Mouse (Mus musculus) thymus, adult 2 months (tissue): ENCODE data around the gene Snx14.

Experiments
- CTCF ChIP-seq: fragments of 200-500 bp; IDR thresholded peaks from 2 replicates; pipeline ENCODE4 v1.5.1; 2012; ENCODE audit warnings: mild to moderate bottlenecking, control low read depth, low read length, moderate library complexity, borderline replicate concordance; ENCODE audit not compliant: control insufficient read depth, poor library complexity, insufficient read depth; ENCODE audit errors: extremely low read depth
- POLR2A ChIP-seq: fragments of 200-500 bp; IDR thresholded peaks from 2 replicates; pipeline ENCODE4 v1.6.1; 2012; ENCODE audit warnings: mild to moderate bottlenecking, low read length, control low read depth, moderate library complexity; ENCODE audit not compliant: control insufficient read depth, poor library complexity, insufficient read depth; ENCODE audit errors: extremely low read depth

DNA sequence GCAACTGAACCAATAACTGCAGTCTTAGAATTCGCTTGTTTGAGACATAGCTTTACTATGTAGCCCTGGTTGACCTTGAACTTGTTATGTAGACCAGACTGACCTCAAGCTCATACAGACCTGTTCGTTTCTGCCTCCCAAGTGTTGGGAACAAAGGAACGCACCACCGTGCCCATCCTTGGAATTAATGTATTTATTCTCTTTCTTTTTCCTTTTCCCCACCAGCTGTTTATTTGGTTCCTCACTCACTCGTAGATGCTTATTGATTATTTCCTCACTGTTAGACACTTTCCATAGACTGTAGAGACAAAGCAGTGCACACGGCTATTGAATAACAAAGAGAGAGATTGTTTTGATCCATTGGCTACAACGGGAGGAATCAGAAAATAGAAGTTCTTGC lies 96.5 kb downstream of the Snx14 start:
- no peak for TF ChIP-seq POLR2A
- no peak for TF ChIP-seq CTCF
